Mouse (Mus musculus) E14TG2a.4 (cell line): Measurements from ENCODE around the gene Bdkrb1.

Experiments
- H3K27me3 ChIP-seq: 2 replicates; pipeline ENCODE4 v1.6.1; 2014; ENCODE audit warnings: low read length, control low read depth; ENCODE audit not compliant: insufficient read depth
- H3K36me3 ChIP-seq: 2 replicates; pipeline ENCODE4 v1.6.1; 2014; ENCODE audit warnings: low read length, control low read depth; ENCODE audit not compliant: insufficient read depth
- H3K4me1 ChIP-seq: replicated peaks from 2 replicates; pipeline ENCODE4 v1.6.1; 2014; ENCODE audit warnings: low read depth, low read length, control low read depth
- H3K4me3 ChIP-seq: replicated peaks from 2 replicates; pipeline ENCODE4 v1.5.1; 2014; ENCODE audit warnings: mild to moderate bottlenecking, low read length
- H3K9me3 ChIP-seq: 2 replicates; pipeline ENCODE4 v1.6.1; 2014; ENCODE audit warnings: low read length, control low read depth
- CTCF ChIP-seq: conservative IDR thresholded peaks from 2 replicates; pipeline ENCODE4 v1.5.1; 2014; ENCODE audit warnings: low read length
- NANOG ChIP-seq: IDR thresholded peaks from 2 replicates; pipeline ENCODE4 v1.6.1; 2014; ENCODE audit warnings: borderline replicate concordance, low read length, mixed read lengths
- POU5F1 ChIP-seq: IDR thresholded peaks from 2 replicates; pipeline ENCODE4 v1.6.1; 2014; ENCODE audit warnings: low read length, borderline replicate concordance

Gene Bdkrb1

DNA sequence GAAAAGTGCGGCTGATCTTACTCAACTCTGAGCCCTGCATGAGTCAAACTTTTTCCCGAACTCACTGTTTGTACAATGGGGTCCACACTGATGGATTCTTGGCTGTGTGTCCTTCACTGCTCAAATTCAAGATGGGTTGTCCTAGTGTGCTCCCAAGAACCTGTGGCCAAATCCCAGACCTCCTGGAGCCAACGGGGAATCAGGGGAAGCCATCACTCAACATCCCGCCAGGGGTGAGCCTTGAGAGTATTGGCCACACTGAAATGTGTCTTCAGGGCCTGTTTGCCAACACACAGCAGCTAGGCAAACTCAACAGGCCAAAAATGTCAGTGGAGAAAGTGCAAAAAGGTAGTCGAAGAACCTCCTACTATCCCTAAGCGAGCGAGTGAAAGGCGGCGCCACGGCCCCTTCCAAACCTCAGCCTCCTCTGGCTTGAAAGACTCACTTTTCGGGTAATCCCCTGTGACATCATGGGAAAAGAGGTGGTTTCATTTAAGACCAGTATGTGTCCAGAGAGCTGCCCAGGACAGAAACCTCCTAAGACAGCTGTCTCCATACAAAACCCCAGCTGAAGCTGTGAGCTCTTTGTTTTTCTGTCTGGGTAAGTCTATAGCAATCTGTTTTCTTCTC lies at the start of gene Bdkrb1:
Gene Bdkrb1, plus strand, starts transcription at position 505 of the 630 bp plus-strand sequence.
- no peak for TF ChIP-seq CTCF
- no peak for TF ChIP-seq NANOG
- no peak for TF ChIP-seq POU5F1
- Histone ChIP-seq H3K36me3 (no peaks in the 10 kb centered on the region), H3K27me3 (peaks cover 4% of the 10 kb centered on the region; the same call in 1 of the 2 replicates), H3K4me3 (no peak within 1 kb of the TSS), H3K4me1 (peaks cover 26% of the 10 kb centered on the region), H3K9me3 (peaks cover 4% of the 10 kb centered on the region; the same call in 1 of the 2 replicates)

DNA sequence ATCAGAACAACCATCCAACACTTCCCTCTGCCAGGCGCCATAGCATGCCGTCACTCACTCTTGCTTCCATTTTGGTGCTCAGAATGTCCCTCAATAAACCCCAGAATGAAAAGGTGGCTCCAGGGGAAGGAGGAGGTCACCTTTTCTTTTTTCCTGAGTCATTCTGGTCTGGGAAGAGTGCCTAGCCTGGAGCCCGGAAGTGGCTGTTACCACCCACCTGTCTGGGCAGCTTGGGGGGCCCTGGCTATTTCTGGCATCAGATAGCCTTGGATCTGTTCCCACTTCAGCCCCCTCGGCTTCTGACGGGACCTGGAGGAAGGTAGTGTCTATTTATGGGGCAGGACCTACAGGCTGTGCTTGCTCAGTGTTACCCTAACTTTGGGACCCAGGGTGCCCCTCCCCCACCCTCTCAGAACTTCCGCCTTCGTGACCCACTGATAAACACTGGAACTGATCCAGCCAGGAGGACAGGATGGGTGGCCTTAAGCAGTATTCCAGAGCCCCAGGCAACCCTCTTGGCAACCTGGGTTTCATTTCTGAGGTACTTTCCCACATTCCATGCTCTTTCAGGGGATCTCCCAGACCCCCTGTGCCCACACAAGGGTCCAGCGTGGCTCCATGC lies 48.6 kb upstream of the Bdkrb1 start:
- peaks cover 14% of the 10 kb centered on the region for H3K27me3 ChIP-seq
- H3K9me3 ChIP-seq: peaks cover 8% of the 10 kb centered on the region
- H3K36me3 ChIP-seq: no peaks in the 10 kb centered on the region
- H3K4me1 ChIP-seq: peaks cover 51% of the 10 kb centered on the region
- TF ChIP-seq POU5F1: no peak
- TF ChIP-seq NANOG: no peak
- TF ChIP-seq CTCF: no peak
- H3K4me3 ChIP-seq: peak overlapping the region; percentile 49

GRCm38 (mm10) chr12:105555172-105555571 lies 47.7 kb upstream of the Bdkrb1 start:
- Histone ChIP-seq H3K9me3 (peaks cover 8% of the 10 kb centered on the region), H3K4me1 (peaks cover 51% of the 10 kb centered on the region), H3K36me3 (no peaks in the 10 kb centered on the region), H3K27me3 (peaks cover 9% of the 10 kb centered on the region; the same call in 1 of the 2 replicates), H3K4me3 (no peak overlapping the region)
- no peak for TF ChIP-seq CTCF

DNA sequence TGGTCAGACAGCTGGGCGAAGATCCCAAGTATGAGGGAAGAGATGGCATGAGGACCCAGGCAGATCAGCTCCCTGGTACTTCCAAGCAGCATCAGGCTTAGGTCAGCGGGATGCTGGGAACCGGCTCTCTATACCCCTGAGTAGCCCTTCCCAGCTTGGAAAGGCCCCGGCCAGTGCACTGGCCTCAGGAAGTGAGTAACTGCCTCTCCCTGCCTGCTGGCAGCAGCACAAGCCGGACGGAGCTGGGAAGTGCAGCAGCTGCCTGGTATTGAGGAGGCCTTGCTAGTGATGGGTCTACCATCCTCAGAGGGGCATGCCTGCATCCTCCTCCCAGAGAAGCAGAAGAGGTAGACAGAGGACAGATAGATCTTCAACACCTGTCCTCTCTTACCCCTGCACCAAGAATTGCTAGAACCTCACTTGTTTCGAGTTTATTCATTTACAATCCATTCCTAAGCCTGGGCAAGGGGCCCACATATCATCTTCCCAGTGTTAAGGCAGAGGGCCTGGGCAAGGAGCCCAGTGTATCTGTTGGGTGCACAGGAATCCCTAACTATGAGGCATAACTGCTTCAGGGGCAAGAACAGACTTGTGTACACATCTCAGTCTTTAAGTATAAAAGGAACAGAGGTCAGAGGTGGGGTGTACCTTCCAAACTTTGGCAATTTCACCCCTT lies 45.5 kb upstream of the Bdkrb1 start:
- Histone ChIP-seq H3K27me3 (peaks cover 30% of the 10 kb centered on the region), H3K9me3 (peaks cover 13% of the 10 kb centered on the region)
- TF ChIP-seq CTCF (no peak), POU5F1 (no peak), NANOG (no peak)

GRCm38 (mm10) chr12:105561007-105561534 lies 41.8 kb upstream of the Bdkrb1 start:
- Histone ChIP-seq H3K36me3 (no peaks in the 10 kb centered on the region), H3K4me3 (no peak overlapping the region), H3K4me1 (peaks cover 57% of the 10 kb centered on the region), H3K27me3 (peaks cover 61% of the 10 kb centered on the region), H3K9me3 (peaks cover 13% of the 10 kb centered on the region)
- TF ChIP-seq NANOG (no peak), CTCF (no peak), POU5F1 (no peak)

More for the DNA sequence above, 45.5 kb upstream of the Bdkrb1 start:
- H3K4me1 ChIP-seq: peaks cover 59% of the 10 kb centered on the region
- no peaks in the 10 kb centered on the region for H3K36me3 ChIP-seq
- no peak overlapping the region for H3K4me3 ChIP-seq

DNA sequence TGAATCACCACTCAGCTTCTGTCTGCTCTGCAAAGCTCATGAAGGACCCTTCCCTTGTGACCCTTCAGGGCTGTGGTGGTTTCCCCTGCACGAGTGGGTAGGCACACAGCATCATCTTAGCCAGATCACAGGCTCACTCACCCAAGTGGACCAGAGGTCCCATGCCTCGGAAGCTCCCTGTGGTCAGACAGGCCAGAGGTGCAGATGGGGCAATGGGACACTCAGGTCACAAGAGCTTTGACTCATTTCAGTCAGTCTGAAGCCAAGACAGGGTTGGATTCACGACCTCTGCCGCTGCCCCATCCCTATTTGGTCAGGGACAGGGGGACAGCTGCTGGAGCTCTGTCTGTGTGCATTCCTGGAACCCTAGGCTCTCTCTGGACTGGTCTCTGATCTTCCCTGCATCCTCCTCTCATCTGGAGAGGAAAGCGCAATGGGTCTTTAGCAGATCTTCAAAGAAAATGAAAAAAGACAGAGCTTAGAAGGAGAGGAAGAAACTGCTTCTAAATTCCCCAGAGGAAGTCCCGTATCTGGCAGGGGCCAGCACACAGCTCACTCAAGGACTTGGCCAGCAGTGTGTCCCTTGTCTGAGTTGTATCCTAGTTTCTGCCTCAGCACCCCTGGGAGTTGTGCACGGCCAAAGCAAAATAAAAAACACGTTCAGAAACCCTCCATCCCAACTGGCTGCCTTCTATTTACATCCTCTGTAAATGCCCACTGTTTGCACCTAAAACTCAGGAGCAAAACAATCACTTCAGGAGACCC lies 40.6 kb upstream of the Bdkrb1 start:
- TF ChIP-seq NANOG (no peak), CTCF (no peak), POU5F1 (no peak)
- no peaks in the 10 kb centered on the region for H3K36me3 ChIP-seq
- H3K4me1 ChIP-seq: peaks cover 63% of the 10 kb centered on the region
- peaks cover 16% of the 10 kb centered on the region for H3K9me3 ChIP-seq
- H3K27me3 ChIP-seq: peaks cover 58% of the 10 kb centered on the region
- peak overlapping the region; percentile 70 for H3K4me3 ChIP-seq

- Histone ChIP-seq H3K4me1 (peaks cover 67% of the 10 kb centered on the region), H3K9me3 (peaks cover 16% of the 10 kb centered on the region), H3K27me3 (peaks cover 58% of the 10 kb centered on the region), H3K36me3 (no peaks in the 10 kb centered on the region), H3K4me3 (peak within 1 kb of the TSS; percentile 70)
- TF ChIP-seq NANOG (no peak), POU5F1 (no peak), CTCF (no peak)
These were observed 39.8 kb upstream of the Bdkrb1 start, which contains the start of gene Bdkrb2 for GRCm38 (mm10) chr12:105562936-105563680. Gene Bdkrb2 (plus strand): TSS chr12:105563226.
